Mouse (Mus musculus) ovary, postnatal 10 days (tissue): ENCODE measurements at regions not wholly inside any gene's neighbourhood (a gene's known extent, or its start where the extent isn't known, plus 50 kb on each side); places are given as distances from the start of the nearest gene placed in this dataset.
"Not testable (repeated sequence)": the region's sequence is repeated elsewhere in the genome, so short reads cannot be mapped to it uniquely, and the experiment has no call there.

Source experiments
- DNase-seq: peaks from one replicate; pipeline ENCODE4 v3.0.0; 2022; ENCODE audit warnings: low spot score

- no peak for DNase-seq
These were observed 63.6 kb downstream of the Cd2 start for GRCm38 (mm10) chr3:101224091-101224490.

GRCm38 (mm10) chr3:101219897-101220296, 67.8 kb downstream of the Cd2 start:
- DNase-seq = no peak

GRCm38 (mm10) chr3:101216711-101217110, 71.0 kb downstream of the Cd2 start:
- no peak for DNase-seq

- DNase-seq = no peak
These were observed 74.6 kb downstream of the Cd2 start for GRCm38 (mm10) chr3:101213212-101213562.

- no peak for DNase-seq
These were observed 75.1 kb downstream of the Cd2 start for GRCm38 (mm10) chr3:101212403-101213211.

- no peak for DNase-seq
These were observed 75.8 kb downstream of the Cd2 start for GRCm38 (mm10) chr3:101211936-101212335.

- no peak for DNase-seq
These were observed 78.2 kb downstream of the Cd2 start for GRCm38 (mm10) chr3:101209546-101209945.

GRCm38 (mm10) chr3:101208751-101209150, 79.0 kb downstream of the Cd2 start:
- DNase-seq = no peak

- DNase-seq = not testable (repeated sequence)
These were observed 81.6 kb downstream of the Cd2 start for GRCm38 (mm10) chr3:101206172-101206571.

GRCm38 (mm10) chr3:101194725-101195124, 84.6 kb upstream of the Ptgfrn start:
- DNase-seq = no peak

- no peak for DNase-seq
These were observed 84.2 kb upstream of the Ptgfrn start for GRCm38 (mm10) chr3:101194319-101194718.

GRCm38 (mm10) chr3:101191298-101191986, 81.4 kb upstream of the Ptgfrn start:
- DNase-seq = no peak

GRCm38 (mm10) chr3:101181958-101182357, 71.9 kb upstream of the Ptgfrn start:
- DNase-seq = no peak

- no peak for DNase-seq
These were observed 63.9 kb upstream of the Ptgfrn start for GRCm38 (mm10) chr3:101173954-101174353.

- DNase-seq = no peak
These were observed 60.2 kb upstream of the Ptgfrn start for GRCm38 (mm10) chr3:101170037-101171019.

GRCm38 (mm10) chr3:101167026-101167425, 56.9 kb upstream of the Ptgfrn start:
- DNase-seq = no peak

GRCm38 (mm10) chr3:101166580-101166979, 56.5 kb upstream of the Ptgfrn start:
- DNase-seq = no peak

GRCm38 (mm10) chr3:101165261-101165660, 55.2 kb upstream of the Ptgfrn start:
- no peak for DNase-seq

GRCm38 (mm10) chr3:101164771-101165170, 54.7 kb upstream of the Ptgfrn start:
- DNase-seq = no peak

GRCm38 (mm10) chr3:101163991-101164434, 53.9 kb upstream of the Ptgfrn start:
- DNase-seq = no peak

GRCm38 (mm10) chr3:101163160-101163990, 53.3 kb upstream of the Ptgfrn start:
- no peak for DNase-seq
